ENCODE assay signal across 13 mouse cellular contexts in the genomic region with DNA sequence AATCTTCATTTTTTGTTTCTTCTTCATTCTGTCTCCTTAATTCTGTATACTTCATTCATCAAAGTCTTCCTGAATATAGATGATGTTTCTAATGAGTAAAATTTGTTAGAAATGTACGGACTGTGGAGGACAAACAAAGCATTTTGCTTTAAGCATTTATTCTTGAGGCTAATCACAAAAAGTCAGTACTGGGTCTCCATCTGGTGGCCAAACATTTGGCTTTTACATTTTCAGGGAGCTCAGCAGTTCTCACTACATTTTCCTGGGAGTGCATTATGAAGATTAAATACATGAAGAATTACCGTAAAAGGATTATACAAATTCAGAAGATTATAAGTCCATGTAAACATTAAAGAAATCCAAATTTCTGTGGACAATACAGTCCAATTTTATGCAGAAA.
DNase-seq lines count a peak whose midpoint lies in the region; ATAC-seq and TF ChIP-seq lines count a peak whose summit lies in the region.
"Had no signal": no experiment of that assay in that cellular context is flagged by ENCODE, and none has a peak within 500 bp of the region (broad histone marks: within the 10 kb centered on the region; RNA-seq: fewer than 3 reads in every experiment).

No protein-coding gene starts in this region.

- 63% methylated on average over 2 of the region's 2 CpGs for WGBS in kidney, adult 2 months
- WGBS in kidney, embryonic 16.5 days = 72% methylated on average over 2 of the region's 2 CpGs
- WGBS in lung, postnatal 0 days = 30% methylated on average over 2 of the region's 2 CpGs

- H3K4me1 ChIP-seq in kidney, adult 2 months (ENCODE audit: control insufficient read depth, insufficient read depth, low read length) = no peaks in the 10 kb centered on the region
- H3K4me1 ChIP-seq in kidney, embryonic 16.5 days (ENCODE audit: insufficient read depth, low read length) = no peaks in the 10 kb centered on the region
- H3K4me1 ChIP-seq in lung, postnatal 0 days (ENCODE audit: insufficient read depth, low read depth, low read length) = no peaks in the 10 kb centered on the region
- H3K4me1 ChIP-seq: embryonic facial prominence, embryonic 15.5 days had no signal

- H3K27ac ChIP-seq in kidney, adult 2 months (ENCODE audit: insufficient read depth, low read depth, low read length) = no peak overlapping the region
- no peak overlapping the region for H3K27ac ChIP-seq in kidney, embryonic 16.5 days (ENCODE audit: low read length)
- no peak overlapping the region for H3K27ac ChIP-seq in lung, postnatal 0 days (ENCODE audit: low read length)
- H3K27ac ChIP-seq: embryonic facial prominence, embryonic 15.5 days had no signal

- no peak overlapping the region for H3K9ac ChIP-seq in kidney, embryonic 16.5 days (replicated peaks; ENCODE audit: low read length)
- H3K9ac ChIP-seq in lung, postnatal 0 days (replicated peaks; ENCODE audit: low read depth) = no peak overlapping the region
- H3K9ac ChIP-seq: embryonic facial prominence, embryonic 15.5 days had no signal

- no peak overlapping the region for H3K4me2 ChIP-seq in kidney, embryonic 16.5 days (replicated peaks; ENCODE audit: low read depth, low read length)
- no peak overlapping the region for H3K4me2 ChIP-seq in lung, postnatal 0 days (replicated peaks; ENCODE audit: low read depth, low read length)
- H3K4me2 ChIP-seq: embryonic facial prominence, embryonic 15.5 days had no signal

- TF ChIP-seq CTCF in kidney, adult 2 months (conservative IDR thresholded peaks at IDR 0.05; ENCODE audit: insufficient read depth, insufficient read length, low read depth, low read length) = no peak
- TF ChIP-seq CTCF in lung, postnatal 0 days (IDR thresholded peaks at IDR 0.05) = peak; percentile 28; the same call in 1 of the 2 replicates

- no peak for TF ChIP-seq EP300 in lung, postnatal 0 days (IDR thresholded peaks at IDR 0.05)

- no peaks in the 10 kb centered on the region for H3K9me3 ChIP-seq in kidney, embryonic 16.5 days (ENCODE audit: low read length)
- H3K9me3 ChIP-seq in lung, postnatal 0 days (ENCODE audit: low read length) = no peaks in the 10 kb centered on the region
- H3K9me3 ChIP-seq: embryonic facial prominence, embryonic 15.5 days had no signal

- no peaks in the 10 kb centered on the region for H3K27me3 ChIP-seq in kidney, adult 2 months (replicated peaks; ENCODE audit: control insufficient read depth, insufficient read depth, low read length)
- H3K27me3 ChIP-seq in kidney, embryonic 16.5 days (ENCODE audit: insufficient read depth, low read length) = no peaks in the 10 kb centered on the region
- H3K27me3 ChIP-seq in lung, postnatal 0 days (replicated peaks; ENCODE audit: insufficient read depth, low read length) = no peaks in the 10 kb centered on the region
- H3K27me3 ChIP-seq: embryonic facial prominence, embryonic 15.5 days had no signal

- ATAC-seq in cerebellum, adult (ENCODE audit: insufficient number of reproducible peaks, low FRiP score, low TSS enrichment) = no peak
- ATAC-seq in kidney, embryonic 16.5 days (ENCODE audit: low FRiP score, low TSS enrichment) = no peak
- no peak for ATAC-seq in lung, postnatal 0 days

- no peak overlapping the region for H3K4me3 ChIP-seq in kidney, adult 2 months (ENCODE audit: insufficient read depth, low read depth, low read length)
- H3K4me3 ChIP-seq in kidney, embryonic 16.5 days (ENCODE audit: low read length) = no peak overlapping the region
- H3K4me3 ChIP-seq in lung, postnatal 0 days (ENCODE audit: low read depth, low read length) = no peak overlapping the region
- H3K4me3 ChIP-seq: embryonic facial prominence, embryonic 15.5 days had no signal

- no peak for TF ChIP-seq POLR2A in kidney, adult 2 months (IDR thresholded peaks at IDR 0.05; ENCODE audit: low read depth, low read length)

- DNase-seq in cerebellum, postnatal 14 days = peak; percentile 6 to 16
- DNase-seq in kidney, adult 2 months = peak; percentile 12
- no peak for DNase-seq in lung, postnatal 0 days (ENCODE audit: low spot score)
- no peak for DNase-seq in lung, postnatal 25 days (ENCODE audit: low spot score)
- peak; percentile 9 for DNase-seq in retina, embryonic 14.5 days (ENCODE audit: low spot score)
- no peak for DNase-seq in MN1 (ENCODE audit: low spot score)
- DNase-seq: adrenal gland, postnatal 36 days; cerebellum, adult 2 months; heart, adult 18-20 months; lung, adult 2 months had no signal

- no peaks in the 10 kb centered on the region for H3K36me3 ChIP-seq in kidney, adult 2 months (ENCODE audit: control insufficient read depth, insufficient read depth, low read length)
- H3K36me3 ChIP-seq in kidney, embryonic 16.5 days (ENCODE audit: insufficient read depth, low read length) = no peaks in the 10 kb centered on the region
- H3K36me3 ChIP-seq in lung, postnatal 0 days (ENCODE audit: insufficient read depth, low read length) = no peaks in the 10 kb centered on the region
- H3K36me3 ChIP-seq: embryonic facial prominence, embryonic 15.5 days had no signal

Comparison
In these comparisons a context has a peak if more than half of its experiments do, and no peak if none do; other contexts are left out.
1. DNase-seq: peak in cerebellum, postnatal 14 days (2 of 2), kidney, adult 2 months (single experiment) and retina, embryonic 14.5 days (single experiment); none in lung, postnatal 0 days (single experiment), lung, postnatal 25 days (single experiment) and MN1 (single experiment).